Mouse (Mus musculus): ENCODE data around the gene Paqr8. TPM values are rescaled to one million over a fixed set of nuclear protein-coding genes. Genes with fewer than 3 reads are reported as not detected.

Gene Paqr8
- polyA plus RNA-seq, 1 experiment from 2014 or later = 4.8 TPM

- Histone ChIP-seq H3K9ac (replicated peaks; ENCODE audit: low read depth) (no peak overlapping the region), H3K4me3 (ENCODE audit: low read depth, low read length) (no peak overlapping the region), H3K27me3 (replicated peaks; ENCODE audit: insufficient read depth, low read length) (no peaks in the 10 kb centered on the region), H3K9me3 (ENCODE audit: low read length) (no peaks in the 10 kb centered on the region), H3K27ac (ENCODE audit: low read length) (no peak overlapping the region), H3K4me2 (replicated peaks; ENCODE audit: low read depth, low read length) (no peak overlapping the region), H3K4me1 (ENCODE audit: insufficient read depth, low read depth, low read length) (no peaks in the 10 kb centered on the region), H3K36me3 (ENCODE audit: insufficient read depth, low read length) (no peaks in the 10 kb centered on the region)
- no peak for TF ChIP-seq CTCF (IDR thresholded peaks at IDR 0.05)
- TF ChIP-seq EP300 (IDR thresholded peaks at IDR 0.05) = no peak
- DNase-seq (ENCODE audit: low spot score) (no peak), ATAC-seq (no peak)
- WGBS = 39% methylated on average over 2 of the region's 2 CpGs
Observed at GRCm38 (mm10) chr1:20941322-20941721, 50.9 kb downstream of the Paqr8 start.

GRCm38 (mm10) chr1:20941857-20942256 lies 51.5 kb downstream of the Paqr8 start:
- Histone ChIP-seq H3K9ac (replicated peaks; ENCODE audit: low read depth) (no peak overlapping the region), H3K4me1 (ENCODE audit: insufficient read depth, low read depth, low read length) (no peaks in the 10 kb centered on the region), H3K27ac (ENCODE audit: low read length) (no peak overlapping the region), H3K4me3 (ENCODE audit: low read depth, low read length) (no peak overlapping the region), H3K4me2 (replicated peaks; ENCODE audit: low read depth, low read length) (no peak overlapping the region), H3K9me3 (ENCODE audit: low read length) (no peaks in the 10 kb centered on the region), H3K36me3 (ENCODE audit: insufficient read depth, low read length) (no peaks in the 10 kb centered on the region), H3K27me3 (replicated peaks; ENCODE audit: insufficient read depth, low read length) (no peaks in the 10 kb centered on the region)
- ATAC-seq (no peak), DNase-seq (ENCODE audit: low spot score) (no peak)
- TF ChIP-seq CTCF (IDR thresholded peaks at IDR 0.05) (no peak), EP300 (IDR thresholded peaks at IDR 0.05) (no peak)
- WGBS = 76% methylated on average over 7 of the region's 7 CpGs

- ATAC-seq (no peak), DNase-seq (ENCODE audit: low spot score) (no peak)
- Histone ChIP-seq H3K9ac (replicated peaks; ENCODE audit: low read depth) (no peak overlapping the region), H3K4me2 (replicated peaks; ENCODE audit: low read depth, low read length) (no peak overlapping the region), H3K27me3 (replicated peaks; ENCODE audit: insufficient read depth, low read length) (no peaks in the 10 kb centered on the region), H3K4me1 (ENCODE audit: insufficient read depth, low read depth, low read length) (no peaks in the 10 kb centered on the region), H3K9me3 (ENCODE audit: low read length) (no peaks in the 10 kb centered on the region), H3K4me3 (ENCODE audit: low read depth, low read length) (no peak overlapping the region), H3K36me3 (ENCODE audit: insufficient read depth, low read length) (no peaks in the 10 kb centered on the region), H3K27ac (ENCODE audit: low read length) (no peak overlapping the region)
- 93% methylated on average over 2 of the region's 2 CpGs for WGBS
- TF ChIP-seq CTCF (IDR thresholded peaks at IDR 0.05) = no peak
- TF ChIP-seq EP300 (IDR thresholded peaks at IDR 0.05) = no peak
Observed at GRCm38 (mm10) chr1:20943016-20943415, 52.6 kb downstream of the Paqr8 start.

GRCm38 (mm10) chr1:20951300-20951763 lies 60.9 kb downstream of the Paqr8 start, which contains the start of gene Efhc1:
TSS of gene Efhc1 (plus strand) at chr1:20951626.
- Histone ChIP-seq H3K9me3 (ENCODE audit: low read length) (no peaks in the 10 kb centered on the region), H3K36me3 (ENCODE audit: insufficient read depth, low read length) (no peaks in the 10 kb centered on the region), H3K9ac (replicated peaks; ENCODE audit: low read depth) (0 out of 2 replicates have a peak within 1 kb of the TSS, but pooled peaks have one; percentile 23), H3K4me2 (replicated peaks; ENCODE audit: low read depth, low read length) (peak within 1 kb of the TSS; percentile 64), H3K4me3 (ENCODE audit: low read depth, low read length) (peak within 1 kb of the TSS; percentile 44), H3K4me1 (ENCODE audit: insufficient read depth, low read depth, low read length) (no peaks in the 10 kb centered on the region), H3K27ac (ENCODE audit: low read length) (peak within 1 kb of the TSS; percentile 59), H3K27me3 (replicated peaks; ENCODE audit: insufficient read depth, low read length) (no peaks in the 10 kb centered on the region)
- ATAC-seq = peak; percentile 97
- WGBS = 0% methylated on average over 18 of the region's 23 CpGs
- TF ChIP-seq CTCF (IDR thresholded peaks at IDR 0.05) = no peak
- no peak; the same call in 1 of the 2 replicates for TF ChIP-seq EP300 (IDR thresholded peaks at IDR 0.05)
- peak; percentile 98 for DNase-seq (ENCODE audit: low spot score)

- ATAC-seq = no peak
- Histone ChIP-seq H3K36me3 (ENCODE audit: insufficient read depth, low read length) (no peaks in the 10 kb centered on the region), H3K4me3 (ENCODE audit: low read depth, low read length) (peak overlapping the region; percentile 44), H3K9me3 (ENCODE audit: low read length) (no peaks in the 10 kb centered on the region), H3K27ac (ENCODE audit: low read length) (no peak overlapping the region), H3K9ac (replicated peaks; ENCODE audit: low read depth) (0 out of 2 replicates have a peak overlapping the region, but pooled peaks have one; percentile 23), H3K4me1 (ENCODE audit: insufficient read depth, low read depth, low read length) (no peaks in the 10 kb centered on the region), H3K27me3 (replicated peaks; ENCODE audit: insufficient read depth, low read length) (no peaks in the 10 kb centered on the region), H3K4me2 (replicated peaks; ENCODE audit: low read depth, low read length) (peak overlapping the region; percentile 64)
- peak; percentile 21 for DNase-seq (ENCODE audit: low spot score)
- WGBS = 7% methylated on average over 16 of the region's 16 CpGs
- TF ChIP-seq CTCF (IDR thresholded peaks at IDR 0.05) = no peak
- no peak for TF ChIP-seq EP300 (IDR thresholded peaks at IDR 0.05)
Observed at GRCm38 (mm10) chr1:20951799-20952198, 61.4 kb downstream of the Paqr8 start.

- Histone ChIP-seq H3K36me3 (ENCODE audit: insufficient read depth, low read length) (no peaks in the 10 kb centered on the region), H3K4me2 (replicated peaks; ENCODE audit: low read depth, low read length) (no peak overlapping the region), H3K9me3 (ENCODE audit: low read length) (no peaks in the 10 kb centered on the region), H3K27ac (ENCODE audit: low read length) (no peak overlapping the region), H3K4me3 (ENCODE audit: low read depth, low read length) (no peak overlapping the region), H3K9ac (replicated peaks; ENCODE audit: low read depth) (no peak overlapping the region), H3K27me3 (replicated peaks; ENCODE audit: insufficient read depth, low read length) (no peaks in the 10 kb centered on the region), H3K4me1 (ENCODE audit: insufficient read depth, low read depth, low read length) (no peaks in the 10 kb centered on the region)
- WGBS = 81% methylated on average over 3 of the region's 3 CpGs
- DNase-seq (ENCODE audit: low spot score) (no peak), ATAC-seq (no peak)
- TF ChIP-seq CTCF (IDR thresholded peaks at IDR 0.05) (no peak), EP300 (IDR thresholded peaks at IDR 0.05) (no peak)
Observed at GRCm38 (mm10) chr1:20954876-20955275, 64.5 kb downstream of the Paqr8 start.

- no peaks in the 10 kb centered on the region for H3K9me3 ChIP-seq (ENCODE audit: low read length)
- ATAC-seq (no peak), DNase-seq (ENCODE audit: low spot score) (no peak)
- H3K4me2 ChIP-seq (replicated peaks; ENCODE audit: low read depth, low read length) = no peak overlapping the region
- no peaks in the 10 kb centered on the region for H3K4me1 ChIP-seq (ENCODE audit: insufficient read depth, low read depth, low read length)
- no peaks in the 10 kb centered on the region for H3K36me3 ChIP-seq (ENCODE audit: insufficient read depth, low read length)
- no peak overlapping the region for H3K27ac ChIP-seq (ENCODE audit: low read length)
- H3K9ac ChIP-seq (replicated peaks; ENCODE audit: low read depth) = no peak overlapping the region
- TF ChIP-seq EP300 (IDR thresholded peaks at IDR 0.05) = no peak
- TF ChIP-seq CTCF (IDR thresholded peaks at IDR 0.05) = no peak
- 73% methylated on average over 2 of the region's 2 CpGs for WGBS
- no peak overlapping the region for H3K4me3 ChIP-seq (ENCODE audit: low read depth, low read length)
- no peaks in the 10 kb centered on the region for H3K27me3 ChIP-seq (replicated peaks; ENCODE audit: insufficient read depth, low read length)
Observed at GRCm38 (mm10) chr1:20969642-20970041, 79.2 kb downstream of the Paqr8 start.

Data from lung, postnatal 0 days (tissue).